7 mouse cellular contexts compared by ENCODE assay signal in genomic region chr10:98913961-98914809, GRCm38 (mm10). TPM values are rescaled to one million over a fixed set of nuclear protein-coding genes. Genes with fewer than 3 reads are reported as not detected.
DNase-seq lines count a peak whose midpoint lies in the region; ATAC-seq lines count a peak whose summit lies in the region.

Gene Atp2b1, plus strand, starts transcription at chr10:98914406.

- peak within 1 kb of the TSS; percentile 97 for H3K4me3 ChIP-seq in intestine, embryonic 16.5 days (ENCODE audit: low read length)
- peak within 1 kb of the TSS; percentile 88 for H3K4me3 ChIP-seq in midbrain, embryonic 11.5 days (ENCODE audit: low read depth, low read length)

- ATAC-seq in intestine, embryonic 16.5 days = peak; percentile 94
- peak; percentile 92 for ATAC-seq in midbrain, embryonic 11.5 days (ENCODE audit: low FRiP score)

- under 1% methylated on average over 86 of the region's 120 CpGs for WGBS in intestine, embryonic 16.5 days
- under 1% methylated on average over 82 of the region's 120 CpGs for WGBS in midbrain, embryonic 11.5 days

- H3K9me3 ChIP-seq in intestine, embryonic 16.5 days (ENCODE audit: control insufficient read depth, low read length) = no peaks in the 10 kb centered on the region
- no peaks in the 10 kb centered on the region for H3K9me3 ChIP-seq in midbrain, embryonic 11.5 days (ENCODE audit: control insufficient read depth, low read length)

- H3K4me2 ChIP-seq in intestine, embryonic 16.5 days (ENCODE audit: low read depth, low read length) = peak within 1 kb of the TSS; percentile 72
- peak within 1 kb of the TSS; percentile 88 for H3K4me2 ChIP-seq in midbrain, embryonic 11.5 days

- peaks cover 6% of the 10 kb centered on the region for H3K4me1 ChIP-seq in intestine, embryonic 16.5 days (ENCODE audit: control insufficient read depth, insufficient read depth, low read length)
- peaks cover 9% of the 10 kb centered on the region for H3K4me1 ChIP-seq in midbrain, embryonic 11.5 days (ENCODE audit: control insufficient read depth, insufficient read depth, low read length)

- intact Hi-C loops in left cerebral cortex, postnatal 36 days (cut with DNase I) = loop anchor here (10.0 kb wide), 4 partner anchors 139 to 1069 kb away; no protein-coding TSS in a partner anchor

- H3K27me3 ChIP-seq in intestine, embryonic 16.5 days (replicated peaks; ENCODE audit: control insufficient read depth, insufficient read depth, low read length) = no peaks in the 10 kb centered on the region
- no peaks in the 10 kb centered on the region for H3K27me3 ChIP-seq in midbrain, embryonic 11.5 days (ENCODE audit: control insufficient read depth, insufficient read depth, low read length)

- peak within 1 kb of the TSS; percentile 99 for H3K27ac ChIP-seq in intestine, embryonic 16.5 days (ENCODE audit: low read length)
- H3K27ac ChIP-seq in midbrain, embryonic 11.5 days (ENCODE audit: low read depth, low read length) = peak within 1 kb of the TSS; percentile 92

- H3K9ac ChIP-seq in intestine, embryonic 16.5 days (ENCODE audit: low read depth, low read length) = peak within 1 kb of the TSS; percentile 97
- H3K9ac ChIP-seq in midbrain, embryonic 11.5 days (ENCODE audit: low read length) = peak within 1 kb of the TSS; percentile 79

- H3K36me3 ChIP-seq in intestine, embryonic 16.5 days (ENCODE audit: control insufficient read depth, insufficient read depth, low read length) = no peaks in the 10 kb centered on the region
- H3K36me3 ChIP-seq in midbrain, embryonic 11.5 days (ENCODE audit: control insufficient read depth, insufficient read depth, low read length) = no peaks in the 10 kb centered on the region

- DNase-seq in adrenal gland, adult 2 months = peak; percentile 98
- peak; percentile 88 for DNase-seq in embryo, embryonic 11.5 days (ENCODE audit: low read depth, low spot score)
- DNase-seq in gastrocnemius, postnatal 4 days (ENCODE audit: low spot score in 2 of 2) = peak; percentile 94 to 95
- peak; percentile 91 to 95 for DNase-seq in left cerebral cortex, postnatal 36 days (ENCODE audit: low spot score in 2 of 2)
- DNase-seq in midbrain, embryonic 11.5 days (ENCODE audit: low spot score, missing footprints) = peak; percentile 99
- peak; percentile 97 for DNase-seq in skeletal muscle tissue, adult 2 months (ENCODE audit: low read depth, low spot score)

RNA-seq across cellular contexts. Expression of gene Atp2b1, which starts in this region (rescaled TPM):
- 10 to 100 TPM; 41.6 to 49.3 TPM for total RNA-seq in adrenal gland, adult 2 months (2021)
- 2.6 and 3.1 TPM in 2 replicates for polyA plus RNA-seq in adrenal gland, adult 2 months (2012; rRNA removed)
- total RNA-seq in gastrocnemius, postnatal 4 days (2021) = 100 to 1,000 TPM in 1 of 2 experiments, 10 to 100 TPM in 1; 95.1 to 102 TPM
- 149 and 151 TPM in 2 replicates for polyA plus RNA-seq in intestine, embryonic 16.5 days (2015; fragmentation: Nextera tagmentation; extraction: Ambion mirVana)
- total RNA-seq in left cerebral cortex, postnatal 36 days (2021) = 100 to 1,000 TPM; 707 to 758 TPM
- polyA plus RNA-seq in midbrain, embryonic 11.5 days (2014; fragmentation: Nextera tagmentation; extraction: Ambion mirVana) = 76.4 and 88.3 TPM in 2 replicates

Comparison
In these comparisons a context has a peak if more than half of its experiments do, and no peak if none do; other contexts are left out.
1. Peak in every context shown above with its lines: DNase-seq, ATAC-seq, H3K4me3 ChIP-seq and H3K27ac ChIP-seq.
2. RNA of gene Atp2b1 (total RNA-seq): 707 to 758 TPM in left cerebral cortex, postnatal 36 days; 95.1 to 102 TPM in gastrocnemius, postnatal 4 days and 41.6 to 49.3 TPM in adrenal gland, adult 2 months; every median in the first group is over 4 times any median in the second.
3. RNA of gene Atp2b1 (polyA plus RNA-seq): 149 to 151 TPM in intestine, embryonic 16.5 days and 76.4 to 88.3 TPM in midbrain, embryonic 11.5 days; 2.6 to 3.1 TPM in adrenal gland, adult 2 months; every median in the first group is over 10 times any median in the second.